Mouse (Mus musculus): Measurements from ENCODE around the gene Rps26. TPM values are rescaled to one million over a fixed set of nuclear protein-coding genes. Genes with fewer than 3 reads are reported as not detected.
A peak's percentile ranks its signal among the peaks of the same experiment; 100 is the strongest.
"Not testable (repeated sequence)": the region's sequence is repeated elsewhere in the genome, so short reads cannot be mapped to it uniquely, and the experiment has no call there.

Rps26 gene
- total RNA-seq, 2 experiments from 2014 or later = 696 to 753 TPM

DNA sequence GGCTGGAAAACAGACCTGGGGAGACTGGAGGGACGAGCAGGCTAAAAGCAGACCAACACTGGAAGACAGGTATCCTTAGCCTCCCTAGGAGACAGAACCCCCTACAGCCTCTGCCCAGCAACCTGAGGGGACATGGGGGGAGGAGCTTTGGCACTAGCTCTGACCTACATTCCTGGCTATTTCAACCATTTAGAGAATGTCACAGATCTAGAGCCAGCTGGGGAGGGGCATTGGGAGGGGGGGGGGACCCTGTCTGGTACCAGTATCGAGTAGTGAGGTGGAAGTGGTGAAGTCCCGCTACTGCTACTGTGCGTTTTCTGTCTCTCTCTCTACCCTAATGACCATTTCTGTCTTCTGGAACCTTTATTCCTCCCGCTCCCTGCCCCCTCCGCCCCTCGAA is 15.3 kb upstream of the Rps26 start:
- no peak for DNase-seq

DNA sequence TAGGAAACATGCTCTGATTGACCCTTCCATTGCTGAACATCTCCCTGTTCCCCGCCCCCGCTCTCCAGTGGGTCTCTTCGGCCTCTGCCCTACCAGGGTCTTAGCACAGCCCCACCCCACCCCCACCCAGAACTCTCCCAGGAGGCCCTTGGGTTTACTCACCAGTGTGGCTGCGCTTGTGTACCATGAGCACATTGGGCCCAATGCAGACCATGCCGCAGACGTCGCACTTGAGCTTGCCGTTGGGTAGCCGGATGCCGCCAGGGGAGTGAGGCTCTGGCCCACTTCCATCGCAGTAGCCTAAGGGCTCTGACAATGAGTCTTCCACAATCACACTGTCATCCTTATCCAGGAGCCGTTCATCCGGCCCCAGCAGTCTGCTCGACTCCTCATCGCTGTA is 14.3 kb upstream of the Rps26 start:
- no peak for DNase-seq

- no peak for DNase-seq
These were observed 13.5 kb upstream of the Rps26 start for GRCm38 (mm10) chr10:128639999-128640398.

DNA sequence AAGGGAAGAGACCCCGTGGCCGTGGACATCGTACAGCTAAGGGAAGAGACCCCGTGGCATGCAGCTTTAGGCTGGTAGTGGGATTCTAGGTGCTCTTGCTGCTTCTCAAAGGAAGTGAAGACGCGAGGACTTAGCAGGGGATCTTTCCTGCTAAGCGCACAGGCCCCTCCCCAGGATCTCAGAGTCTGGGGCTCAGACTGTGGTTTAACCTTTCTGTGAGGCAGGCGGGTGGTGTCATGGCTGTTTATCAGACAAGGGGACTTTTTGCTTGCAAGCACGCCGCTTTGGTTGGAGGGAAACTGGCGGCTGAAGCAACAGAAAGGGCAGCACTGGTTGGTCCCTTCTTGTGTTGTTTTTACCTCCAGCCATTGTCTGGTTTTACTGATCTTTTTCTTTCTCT is 10.5 kb upstream of the Rps26 start:
- no peak for DNase-seq

- DNase-seq = no peak
These were observed 10.0 kb upstream of the Rps26 start for GRCm38 (mm10) chr10:128636561-128636960.

- DNase-seq = no peak
These were observed 9.2 kb upstream of the Rps26 start for GRCm38 (mm10) chr10:128635697-128636096.

- no peak for DNase-seq
These were observed 5.0 kb upstream of the Rps26 start for GRCm38 (mm10) chr10:128631571-128631970.

GRCm38 (mm10) chr10:128630306-128630705 is 3.8 kb upstream of the Rps26 start:
- DNase-seq = not testable (repeated sequence)

DNA sequence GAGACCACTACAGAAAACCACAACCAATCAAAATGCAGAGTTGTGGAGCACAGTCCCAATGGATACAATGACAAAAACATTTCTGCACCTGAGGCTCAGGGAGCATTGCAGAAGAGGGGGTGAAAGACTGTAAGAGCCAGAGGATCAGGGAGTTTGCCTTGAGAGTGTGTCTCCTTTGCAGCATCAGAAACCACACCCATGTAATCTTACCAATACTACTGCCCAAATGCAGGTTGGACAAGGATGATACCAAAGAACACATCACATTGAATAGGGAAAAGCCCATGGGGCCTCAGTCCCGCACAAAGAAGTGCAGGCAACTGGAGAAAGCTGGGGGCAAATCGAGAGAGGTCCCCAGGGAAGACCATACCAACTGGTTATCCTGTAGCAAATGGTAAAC is 3.2 kb upstream of the Rps26 start:
- DNase-seq = no peak

GRCm38 (mm10) chr10:128627398-128628317 is 1.1 kb upstream of the Rps26 start:
- DNase-seq = no peak

DNA sequence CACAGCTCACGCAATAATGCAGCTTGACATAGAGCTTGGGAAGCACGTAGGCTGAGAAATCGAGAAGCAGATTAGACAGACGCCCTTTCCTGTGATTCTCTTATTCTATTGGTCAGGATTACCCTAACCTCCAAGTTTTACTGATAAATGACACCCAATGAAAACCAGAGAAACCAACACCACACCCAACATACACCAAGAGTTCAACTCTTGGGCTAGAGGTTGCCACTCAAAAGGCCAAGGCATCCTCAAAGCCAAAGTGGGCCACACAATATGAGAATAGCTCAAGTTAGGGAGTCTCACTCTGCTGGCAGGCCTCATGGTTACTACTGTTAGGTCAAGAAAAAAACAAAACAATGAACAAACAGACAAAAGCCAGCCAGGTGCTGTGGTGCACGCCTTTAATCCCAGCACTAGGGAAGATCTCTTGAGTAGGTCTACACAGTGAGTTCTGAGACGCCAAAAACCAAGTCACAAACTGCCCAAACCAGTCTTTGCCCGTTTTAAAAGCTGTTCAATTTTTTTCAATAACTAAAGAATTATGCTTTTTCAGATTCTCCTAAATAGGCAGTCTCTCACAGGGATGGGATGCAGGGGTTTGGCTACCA is 1.2 kb downstream of the Rps26 start:
- DNase-seq = no peak

GRCm38 (mm10) chr10:128623106-128623613 is 3.4 kb downstream of the Rps26 start:
- not testable (repeated sequence) for DNase-seq

DNA sequence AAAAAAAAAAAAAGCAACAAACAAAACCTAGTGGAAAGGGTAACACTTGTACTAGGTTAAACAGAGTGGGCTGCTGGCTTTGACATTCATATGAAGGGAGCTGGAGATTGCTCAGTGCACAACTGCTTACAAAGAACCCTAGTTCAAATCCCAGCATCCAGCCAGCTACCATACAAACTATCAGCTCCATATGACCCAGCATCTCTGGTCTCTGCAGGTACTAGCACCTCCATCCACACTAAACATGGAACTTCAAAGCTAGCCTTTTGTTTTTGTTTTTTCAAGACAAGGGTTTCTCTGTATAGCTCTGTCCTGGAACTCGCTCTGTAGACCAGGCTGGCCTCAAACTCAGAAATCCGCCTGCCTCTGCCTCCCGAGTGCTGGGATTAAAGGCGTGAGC is 3.8 kb downstream of the Rps26 start:
- DNase-seq = no peak

GRCm38 (mm10) chr10:128621986-128622520 is 4.5 kb downstream of the Rps26 start:
- DNase-seq = no peak

DNA sequence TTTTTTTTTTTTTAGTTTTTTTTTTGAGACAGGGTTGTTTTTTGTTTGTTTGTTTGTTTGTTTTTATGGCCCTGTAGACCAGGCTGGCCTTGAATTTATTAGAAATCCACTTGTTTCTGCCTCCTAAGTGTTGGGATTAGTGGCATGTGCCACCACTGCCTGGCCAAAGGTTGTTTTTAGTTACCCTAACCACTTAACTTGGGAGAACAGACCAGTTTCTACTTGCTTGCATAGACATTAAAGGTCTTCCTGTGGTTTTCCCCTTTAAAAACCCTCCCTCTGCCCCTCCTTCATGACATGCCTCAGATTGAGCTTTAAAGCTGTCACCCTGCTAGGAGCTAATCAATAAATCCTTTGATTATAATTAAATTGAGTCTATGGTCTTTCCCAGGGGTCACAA is 6.3 kb downstream of the Rps26 start:
- no peak for DNase-seq

DNA sequence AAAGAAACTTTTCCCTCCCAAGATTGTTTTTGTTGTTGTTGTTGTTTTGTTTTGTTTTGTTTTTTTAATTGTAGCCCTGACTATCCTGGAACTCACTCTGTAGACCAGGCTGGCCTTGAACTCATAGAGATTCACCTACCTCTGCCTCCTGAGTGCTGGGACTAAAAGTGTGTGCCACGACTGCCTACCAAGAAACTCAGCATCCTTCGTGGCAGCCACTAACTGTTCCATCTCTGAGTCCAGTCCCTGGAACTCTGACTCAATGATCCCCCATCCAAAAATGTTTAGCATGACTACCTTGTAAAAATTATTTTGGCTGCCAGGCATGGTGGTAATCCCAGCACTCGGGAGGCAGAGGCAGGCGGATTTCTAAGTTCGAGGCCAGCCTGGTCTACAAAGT is 7.4 kb downstream of the Rps26 start:
- not testable (repeated sequence) for DNase-seq

- no peak for DNase-seq
These were observed 8.0 kb downstream of the Rps26 start for GRCm38 (mm10) chr10:128618570-128618969.

DNA sequence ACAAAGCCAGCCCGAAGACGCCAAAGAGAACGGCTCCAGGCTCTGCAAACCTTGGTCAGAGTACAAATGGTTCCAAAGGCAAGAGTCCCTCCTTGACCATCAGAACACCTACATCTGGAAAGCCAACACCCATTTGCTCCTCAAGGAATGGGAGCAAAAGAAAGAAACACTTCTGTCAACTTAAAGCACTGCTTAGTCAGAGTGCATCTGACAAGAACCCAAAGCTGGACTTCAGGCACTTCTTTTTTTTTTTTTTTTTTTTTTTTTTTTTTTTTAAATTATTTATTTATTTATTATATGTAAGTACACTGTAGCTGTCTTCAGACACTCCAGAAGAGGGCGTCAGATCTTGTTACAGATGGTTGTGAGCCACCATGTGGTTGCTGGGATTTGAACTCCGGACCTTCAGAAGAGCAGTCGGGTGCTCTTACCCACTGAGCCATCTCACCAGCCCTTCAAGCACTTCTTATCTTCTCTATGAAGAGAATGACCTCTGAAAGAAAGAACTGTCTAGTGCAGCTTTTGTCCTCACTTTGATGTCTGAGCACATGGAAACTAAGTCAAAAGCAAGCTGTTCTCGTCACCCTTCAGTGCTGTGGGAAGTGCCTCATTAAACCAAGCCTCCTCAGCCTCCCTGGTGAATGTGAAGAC is 10.6 kb downstream of the Rps26 start:
- not testable (repeated sequence) for DNase-seq

- DNase-seq = no peak
These were observed 11.6 kb downstream of the Rps26 start for GRCm38 (mm10) chr10:128614934-128615333.

- not testable (repeated sequence) for DNase-seq
These were observed 12.7 kb downstream of the Rps26 start for GRCm38 (mm10) chr10:128613820-128614219.

DNA sequence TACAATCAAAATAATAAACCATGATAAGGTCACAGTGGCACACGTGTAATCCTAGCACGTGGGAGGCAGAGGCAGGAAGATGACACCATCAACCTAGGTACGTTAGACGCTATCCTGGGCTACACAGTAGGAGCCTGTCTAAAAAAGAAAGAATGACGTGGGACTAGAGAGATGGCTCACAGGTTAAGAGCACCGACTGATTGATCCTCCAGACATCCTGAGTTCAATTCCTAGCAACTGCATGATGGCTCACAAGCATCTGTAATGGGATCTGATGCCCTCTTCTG is 13.4 kb downstream of the Rps26 start:
- DNase-seq = no peak

GRCm38 (mm10) chr10:128612433-128613153 is 14.0 kb downstream of the Rps26 start:
- peak; percentile 85 for DNase-seq
